Mouse (Mus musculus): ENCODE results near the gene Kpna4.

DNA sequence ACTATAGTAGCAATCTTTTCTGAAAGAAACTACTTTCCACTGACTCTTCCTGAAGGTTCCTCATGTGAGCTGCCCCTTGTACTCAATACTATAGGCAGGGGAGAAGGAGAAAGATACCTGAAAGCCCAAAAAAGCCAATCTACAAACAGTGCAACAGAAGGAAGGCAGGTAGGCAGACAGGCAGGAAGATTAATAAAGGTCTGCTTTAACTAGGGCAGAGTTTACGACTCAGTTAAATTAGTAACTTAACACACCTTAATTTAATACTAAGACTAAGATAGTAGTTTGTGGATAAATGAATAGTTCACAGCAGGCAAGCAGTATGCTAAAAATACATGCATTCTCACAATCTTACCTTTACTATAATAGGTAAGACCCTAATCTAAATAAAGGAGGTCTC lies 12.2 kb downstream of the Kpna4 start:
- TF ChIP-seq CTCF (IDR thresholded peaks at IDR 0.05; ENCODE audit: extremely low read depth, insufficient read length, insufficient replicate concordance, low read depth, low read length) (no peak), POLR2A (IDR thresholded peaks at IDR 0.05; ENCODE audit: low read depth, low read length) (no peak)
